Mouse (Mus musculus) hindbrain, embryonic 10.5 days (tissue): ENCODE results near the gene Nceh1. TPM values are rescaled to one million over a fixed set of nuclear protein-coding genes. Genes with fewer than 3 reads are reported as not detected.

Experiments
- DNase-seq: peaks from one replicate; pipeline ENCODE4 v3.0.0-alpha.2; 2017; ENCODE audit warnings: low spot score
- H3K27ac ChIP-seq: fragments of 300-500 bp; sonication (generic); 2 replicates; pipeline ENCODE4 v1.5.1; 2016; ENCODE audit warnings: mild to moderate bottlenecking, moderate library complexity
- H3K27me3 ChIP-seq: fragments of 300-500 bp; sonication (generic); 2 replicates; pipeline ENCODE4 v1.6.1; 2016; ENCODE audit warnings: mild to moderate bottlenecking; ENCODE audit not compliant: poor library complexity, insufficient read depth, severe bottlenecking
- H3K36me3 ChIP-seq: fragments of 300-500 bp; sonication (generic); 2 replicates; pipeline ENCODE4 v1.6.1; 2016; ENCODE audit warnings: mild to moderate bottlenecking, moderate library complexity
- H3K4me1 ChIP-seq: fragments of 300-500 bp; sonication (generic); replicated peaks from 2 replicates; pipeline ENCODE4 v1.6.1; 2016; ENCODE audit warnings: mild to moderate bottlenecking
- H3K4me3 ChIP-seq: fragments of 300-500 bp; sonication (generic); 2 replicates; pipeline ENCODE4 v1.5.1; 2016; ENCODE audit warnings: mild to moderate bottlenecking, moderate library complexity
- H3K9me3 ChIP-seq: fragments of 300-500 bp; sonication (generic); 2 replicates; pipeline ENCODE4 v1.6.1; 2016; ENCODE audit warnings: mild to moderate bottlenecking, moderate library complexity
- WGBS: fragments of 180-500 bp; shearing (Covaris S2); methylation state at CpG from one replicate; pipeline ENCODE4 v1.1.7; 2016; 5-methylcytosine and 5-hydroxymethylcytosine counted together
- polyA plus RNA-seq: library from polyadenylated mRNA; unstranded; fragments of >200 nt; fragmentation: Nextera tagmentation; extraction: Ambion mirVana; gene quantifications from 2 replicates; pipeline ENCODE4 v1.2.1, GENCODE M21; 2016

Nceh1 gene
- polyA plus RNA-seq, 1 experiment from 2014 or later: 3.3 TPM

DNA sequence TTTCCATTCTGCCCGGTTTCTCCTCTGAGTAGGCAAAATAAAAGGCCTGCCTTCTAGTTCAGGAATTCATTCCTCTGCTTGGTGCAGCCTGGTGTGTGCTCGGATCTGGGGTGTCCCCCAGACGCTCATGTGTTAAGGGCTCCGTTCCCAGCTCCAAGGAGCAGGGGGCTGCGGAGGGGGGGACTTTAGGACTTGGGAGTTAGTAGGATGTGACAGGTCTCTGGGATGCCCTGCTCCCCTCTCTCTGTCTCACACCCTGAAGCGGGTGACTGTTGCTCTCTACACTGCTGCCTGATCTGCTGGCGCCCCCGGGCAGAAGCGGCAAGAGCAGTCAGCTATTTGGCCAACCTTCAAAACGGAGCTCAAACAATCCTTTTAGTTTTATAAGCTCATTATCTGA is 124.0 kb downstream of the Nceh1 start:
- H3K4me1 ChIP-seq: no peaks in the 10 kb centered on the region
- H3K9me3 ChIP-seq: no peaks in the 10 kb centered on the region
- H3K27me3 ChIP-seq: no peaks in the 10 kb centered on the region
- DNase-seq: no peak
- H3K4me3 ChIP-seq: no peak overlapping the region
- WGBS: 84% methylated on average over 10 of the region's 10 CpGs
- no peak overlapping the region for H3K27ac ChIP-seq
- H3K36me3 ChIP-seq: no peaks in the 10 kb centered on the region

DNA sequence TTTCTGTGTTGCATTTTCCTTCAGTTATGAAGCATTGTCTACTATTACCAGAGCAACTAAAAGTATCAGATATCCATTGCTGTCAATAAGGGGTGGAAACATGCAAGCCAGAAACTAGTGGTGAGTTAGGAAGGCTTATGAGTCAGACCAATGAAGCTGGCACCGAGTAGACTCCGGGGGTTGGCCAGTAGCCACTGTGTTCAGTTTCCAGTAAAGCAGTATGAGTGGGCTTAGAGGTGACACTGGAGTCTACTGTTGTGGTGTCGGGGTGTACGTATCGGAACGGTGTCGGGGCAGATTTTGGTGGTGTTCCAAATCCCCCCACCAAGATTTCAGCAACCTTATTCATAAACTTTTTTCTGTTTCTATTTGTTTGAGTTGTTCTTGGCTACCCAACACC is 128.2 kb downstream of the Nceh1 start:
- H3K4me1 ChIP-seq: no peaks in the 10 kb centered on the region
- H3K27me3 ChIP-seq: no peaks in the 10 kb centered on the region
- no peak overlapping the region for H3K4me3 ChIP-seq
- no peak overlapping the region for H3K27ac ChIP-seq
- WGBS: 98% methylated on average over 7 of the region's 7 CpGs
- H3K9me3 ChIP-seq: no peaks in the 10 kb centered on the region
- no peak for DNase-seq
- no peaks in the 10 kb centered on the region for H3K36me3 ChIP-seq

DNA sequence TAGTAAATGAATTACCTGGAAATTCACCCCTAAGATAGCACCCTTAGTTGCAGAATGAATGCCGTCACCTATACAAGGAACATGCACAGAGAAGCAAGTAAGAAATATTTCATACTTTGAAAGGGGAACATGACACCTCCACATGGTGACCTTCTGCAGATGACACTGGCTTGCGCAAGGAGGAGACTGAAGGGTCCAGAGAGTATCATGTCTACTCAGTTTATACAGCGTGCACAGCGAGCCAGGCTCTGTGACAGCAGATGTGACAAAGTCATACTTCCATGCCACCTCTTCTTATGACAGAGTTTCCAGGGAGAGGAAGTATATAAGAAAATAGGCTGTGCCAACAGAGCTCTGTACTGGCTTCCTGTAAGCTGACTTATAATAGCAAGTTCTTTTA is 128.7 kb downstream of the Nceh1 start:
- Histone ChIP-seq H3K4me1 (no peaks in the 10 kb centered on the region), H3K27ac (no peak overlapping the region), H3K27me3 (no peaks in the 10 kb centered on the region), H3K4me3 (no peak overlapping the region), H3K36me3 (no peaks in the 10 kb centered on the region), H3K9me3 (no peaks in the 10 kb centered on the region)
- 88% methylated on average over 4 of the region's 4 CpGs for WGBS
- DNase-seq: no peak

DNA sequence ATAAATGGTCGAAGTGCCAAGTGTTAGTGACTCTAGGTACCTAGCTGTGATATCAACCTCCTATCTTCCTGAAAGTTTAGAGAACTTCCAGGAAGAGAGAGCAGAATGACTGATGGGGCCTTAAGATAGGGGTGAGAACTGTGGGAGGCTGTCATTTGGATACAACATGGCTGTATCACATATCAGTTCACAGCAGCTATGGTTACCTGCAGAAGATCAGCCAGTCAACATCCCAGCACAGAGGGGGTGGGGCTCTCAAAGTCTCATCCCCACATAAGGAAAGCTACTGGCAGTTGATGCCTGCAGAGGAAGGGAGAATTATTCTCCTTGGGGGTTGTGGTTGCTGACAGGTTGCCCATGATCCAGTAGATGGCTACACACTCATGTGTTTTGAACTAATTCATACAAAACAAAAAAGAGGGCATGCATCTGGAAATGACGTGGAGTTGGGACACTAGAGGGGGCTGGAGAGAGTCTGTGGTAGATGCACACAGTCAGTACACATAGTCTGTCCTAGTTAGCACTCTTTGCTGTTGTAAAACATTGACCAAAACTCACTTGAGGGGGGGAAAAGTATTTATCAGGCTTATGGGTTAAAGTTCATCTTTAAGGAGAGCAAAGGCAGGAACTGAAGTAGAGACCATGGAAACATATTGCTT is 131.9 kb downstream of the Nceh1 start:
- no peaks in the 10 kb centered on the region for H3K4me1 ChIP-seq
- no peak overlapping the region for H3K27ac ChIP-seq
- no peak for DNase-seq
- no peaks in the 10 kb centered on the region for H3K36me3 ChIP-seq
- no peak overlapping the region for H3K4me3 ChIP-seq
- 66% methylated on average over 2 of the region's 2 CpGs for WGBS
- no peaks in the 10 kb centered on the region for H3K27me3 ChIP-seq
- H3K9me3 ChIP-seq: no peaks in the 10 kb centered on the region

DNA sequence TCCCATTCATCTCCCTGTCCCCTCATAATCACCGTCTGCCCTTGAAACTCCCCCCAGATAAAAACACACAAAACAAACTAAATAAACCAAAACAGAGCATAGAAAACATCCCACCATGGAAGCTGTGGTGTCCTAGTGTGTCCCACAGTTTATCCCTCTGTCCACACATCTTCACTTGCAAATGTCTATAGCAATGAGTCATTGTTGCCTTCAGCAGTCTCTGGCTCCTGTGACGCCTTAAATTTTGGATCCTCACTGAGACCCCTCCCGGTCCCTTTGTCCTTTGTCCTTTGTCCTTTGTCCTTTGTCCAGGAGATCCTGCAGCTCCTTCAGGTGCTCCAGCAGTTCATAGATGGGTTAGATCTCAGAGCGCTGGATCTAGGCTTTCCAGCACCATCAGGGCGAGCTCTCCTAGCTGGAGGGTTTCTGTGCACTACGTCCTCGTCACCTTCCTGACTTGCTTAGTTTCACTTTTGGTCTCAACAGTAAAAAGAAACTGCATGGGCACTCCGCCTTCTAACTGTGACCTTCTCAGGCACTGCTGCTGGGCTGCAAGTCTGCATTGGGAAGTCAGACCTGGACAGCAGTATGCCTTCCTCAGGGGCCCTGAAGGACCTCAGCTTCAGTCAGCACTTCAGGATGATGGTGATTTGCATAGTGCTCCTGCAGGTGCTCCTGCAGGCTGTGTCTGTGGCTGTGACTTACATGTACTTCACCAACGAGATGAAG is 134.0 kb downstream of the Nceh1 start, which contains the start of gene Tnfsf10:
Gene Tnfsf10 (plus strand): TSS at position 470 of the 729 bp plus-strand sequence.
- H3K4me1 ChIP-seq: no peaks in the 10 kb centered on the region
- WGBS: 72% methylated on average over 9 of the region's 9 CpGs
- H3K36me3 ChIP-seq: no peaks in the 10 kb centered on the region
- no peaks in the 10 kb centered on the region for H3K27me3 ChIP-seq
- DNase-seq: no peak
- no peaks in the 10 kb centered on the region for H3K9me3 ChIP-seq
- no peak within 1 kb of the TSS for H3K4me3 ChIP-seq
- no peak within 1 kb of the TSS for H3K27ac ChIP-seq

DNA sequence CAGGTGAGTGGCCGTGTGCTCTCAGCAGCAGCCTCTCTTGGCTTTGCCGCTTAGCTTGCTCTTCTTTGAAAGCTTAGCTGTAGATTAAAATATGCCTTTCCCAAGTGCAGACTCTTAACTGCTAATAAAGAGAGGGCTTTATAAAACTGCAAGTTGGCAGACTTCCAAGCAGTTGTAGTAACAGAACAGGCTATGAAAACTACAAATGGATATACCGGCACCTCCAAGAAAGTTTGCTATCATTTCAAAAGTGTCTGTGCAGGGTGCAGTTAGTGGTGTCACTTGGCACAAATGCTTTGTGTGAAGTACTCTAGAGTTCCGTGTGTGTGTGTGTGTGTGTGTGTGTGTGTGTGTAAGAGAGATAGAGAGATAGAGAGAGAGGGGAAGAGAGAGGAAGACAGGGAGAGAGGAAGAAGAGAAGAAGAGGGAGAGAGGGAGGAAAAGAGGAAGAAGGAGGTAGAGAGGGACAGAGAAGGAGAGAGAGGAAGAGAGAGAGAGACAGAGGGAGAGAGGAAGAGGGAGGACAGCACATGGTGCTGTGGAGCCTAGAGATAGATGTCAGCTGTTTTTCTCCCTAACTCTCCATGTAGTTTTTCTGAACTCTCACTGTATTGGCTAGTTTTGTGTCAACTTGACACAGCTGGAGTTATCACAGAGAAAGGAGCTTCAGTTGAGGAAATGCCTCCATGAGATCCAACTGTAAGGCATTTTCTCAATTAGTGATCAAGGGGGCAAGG is 134.7 kb downstream of the Nceh1 start:
- H3K4me1 ChIP-seq: no peaks in the 10 kb centered on the region
- H3K36me3 ChIP-seq: no peaks in the 10 kb centered on the region
- no peak for DNase-seq
- WGBS: 84% methylated on average over 4 of the region's 4 CpGs
- H3K27ac ChIP-seq: no peak overlapping the region
- no peaks in the 10 kb centered on the region for H3K9me3 ChIP-seq
- H3K27me3 ChIP-seq: no peaks in the 10 kb centered on the region
- no peak overlapping the region for H3K4me3 ChIP-seq

DNA sequence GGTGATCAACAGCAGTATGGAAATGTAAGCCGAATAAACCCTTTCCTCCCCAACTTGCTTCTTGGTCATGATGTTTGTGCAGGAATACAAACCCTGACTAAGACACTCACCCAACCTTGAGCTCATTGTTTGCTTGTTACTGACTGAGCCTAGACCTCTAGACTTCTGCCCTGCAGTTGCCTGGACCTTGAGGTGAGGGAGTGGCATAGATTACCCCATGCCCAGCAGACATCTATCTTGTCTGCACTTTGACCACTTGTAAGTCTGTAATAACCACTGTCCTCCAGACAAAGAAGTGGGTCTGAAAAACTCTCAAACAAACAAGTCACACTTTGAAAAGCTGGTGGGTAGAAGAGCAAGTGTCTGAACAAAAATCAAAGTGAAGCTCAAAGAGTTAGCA is 136.9 kb downstream of the Nceh1 start:
- 93% methylated on average over 1 of the region's 1 CpGs for WGBS

DNA sequence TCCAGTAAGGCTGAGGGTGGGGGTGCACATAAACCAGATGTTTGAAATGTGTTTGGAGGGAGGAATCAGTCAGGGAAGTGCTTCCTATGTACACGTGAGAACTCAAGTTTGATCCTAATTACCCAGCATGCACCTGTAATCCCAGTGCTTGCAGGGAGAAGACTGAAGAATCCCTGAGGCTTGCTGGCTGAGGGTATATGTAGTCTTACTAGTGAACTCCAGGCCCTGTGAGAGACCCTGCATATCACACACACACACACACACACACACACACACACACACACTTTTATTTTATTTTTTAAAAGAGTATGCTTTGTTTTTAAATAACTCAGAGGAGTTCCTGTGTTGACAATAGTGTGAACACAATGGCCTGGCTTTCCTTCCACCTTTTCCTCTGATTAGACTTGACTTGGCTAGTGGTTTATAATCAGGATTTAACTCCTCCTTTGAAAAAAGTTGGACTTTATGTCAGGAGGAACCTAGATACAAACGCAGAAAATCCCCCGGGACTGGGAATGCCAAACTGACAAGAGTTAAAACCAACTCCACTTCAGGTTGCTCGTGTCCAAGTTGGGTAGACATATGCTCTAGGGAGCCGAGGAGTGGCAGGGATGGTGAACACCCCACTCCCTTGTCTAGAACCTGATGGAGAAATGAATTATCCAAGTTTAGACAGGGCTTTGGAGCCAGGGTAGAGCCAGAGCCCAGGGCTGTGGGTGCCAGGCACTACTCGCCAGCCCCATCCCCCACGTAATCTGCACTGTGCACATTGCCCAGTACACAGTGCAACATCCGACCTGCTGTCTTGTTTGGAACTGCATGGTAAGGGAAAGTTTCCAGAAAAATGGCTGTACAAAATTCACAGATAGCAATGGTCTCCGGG is 138.1 kb downstream of the Nceh1 start:
- no peak overlapping the region for H3K4me3 ChIP-seq
- H3K27me3 ChIP-seq: no peaks in the 10 kb centered on the region
- WGBS: 84% methylated on average over 9 of the region's 9 CpGs
- H3K9me3 ChIP-seq: no peaks in the 10 kb centered on the region
- no peak for DNase-seq
- no peaks in the 10 kb centered on the region for H3K4me1 ChIP-seq
- H3K27ac ChIP-seq: no peak overlapping the region
- H3K36me3 ChIP-seq: no peaks in the 10 kb centered on the region

More for the DNA sequence above, 136.9 kb downstream of the Nceh1 start:
- no peaks in the 10 kb centered on the region for H3K4me1 ChIP-seq
- no peak overlapping the region for H3K27ac ChIP-seq
- H3K36me3 ChIP-seq: no peaks in the 10 kb centered on the region
- no peak overlapping the region for H3K4me3 ChIP-seq
- H3K9me3 ChIP-seq: no peaks in the 10 kb centered on the region
- no peaks in the 10 kb centered on the region for H3K27me3 ChIP-seq
- no peak for DNase-seq

DNA sequence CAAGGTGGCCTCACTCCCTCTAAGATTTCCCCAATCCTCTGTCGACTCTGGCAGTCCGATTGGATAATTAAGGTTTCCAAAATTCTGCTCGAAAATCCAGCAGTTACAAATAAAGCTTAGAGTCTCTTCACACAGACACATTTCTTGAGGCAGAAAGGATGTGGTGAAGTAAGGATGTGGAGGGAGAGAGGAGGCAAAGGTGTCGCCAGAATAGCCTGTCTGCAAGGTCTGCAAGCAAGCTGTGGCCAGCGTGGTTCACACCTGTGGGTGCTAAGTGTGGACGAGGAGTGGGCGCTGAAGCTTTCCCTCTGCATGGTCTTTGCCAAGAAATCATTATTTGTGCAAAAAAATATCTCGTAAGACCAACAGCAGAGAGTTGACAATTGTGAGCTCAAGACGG is 139.8 kb downstream of the Nceh1 start:
- Histone ChIP-seq H3K9me3 (no peaks in the 10 kb centered on the region), H3K4me3 (no peak overlapping the region)
- WGBS: 89% methylated on average over 9 of the region's 9 CpGs

DNA sequence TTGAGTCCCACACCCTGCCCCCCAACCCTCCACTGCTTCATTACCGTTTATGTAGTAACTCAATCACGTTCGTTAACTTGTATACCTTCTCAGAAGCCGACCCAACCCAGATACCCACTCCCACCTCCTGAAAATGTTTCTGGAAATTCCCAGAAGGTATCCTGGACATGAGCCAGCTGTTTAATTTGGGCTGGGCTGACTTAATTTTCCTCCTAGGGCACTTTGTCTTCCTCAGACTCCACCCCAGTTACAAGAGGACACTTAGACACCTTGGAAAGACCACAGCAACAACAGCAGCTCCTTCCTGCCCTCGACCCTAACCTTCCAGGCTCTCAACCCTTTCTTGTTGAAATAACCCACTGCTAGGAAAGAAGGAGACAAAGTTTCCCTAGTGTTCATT is 140.8 kb downstream of the Nceh1 start:
- WGBS: 82% methylated on average over 5 of the region's 5 CpGs
- Histone ChIP-seq H3K4me3 (no peak overlapping the region), H3K4me1 (no peaks in the 10 kb centered on the region), H3K27me3 (no peaks in the 10 kb centered on the region), H3K9me3 (no peaks in the 10 kb centered on the region), H3K27ac (no peak overlapping the region), H3K36me3 (no peaks in the 10 kb centered on the region)
- DNase-seq: no peak

More for the DNA sequence above, 139.8 kb downstream of the Nceh1 start:
- Histone ChIP-seq H3K4me1 (no peaks in the 10 kb centered on the region), H3K27me3 (no peaks in the 10 kb centered on the region), H3K36me3 (no peaks in the 10 kb centered on the region), H3K27ac (no peak overlapping the region)
- DNase-seq: no peak

DNA sequence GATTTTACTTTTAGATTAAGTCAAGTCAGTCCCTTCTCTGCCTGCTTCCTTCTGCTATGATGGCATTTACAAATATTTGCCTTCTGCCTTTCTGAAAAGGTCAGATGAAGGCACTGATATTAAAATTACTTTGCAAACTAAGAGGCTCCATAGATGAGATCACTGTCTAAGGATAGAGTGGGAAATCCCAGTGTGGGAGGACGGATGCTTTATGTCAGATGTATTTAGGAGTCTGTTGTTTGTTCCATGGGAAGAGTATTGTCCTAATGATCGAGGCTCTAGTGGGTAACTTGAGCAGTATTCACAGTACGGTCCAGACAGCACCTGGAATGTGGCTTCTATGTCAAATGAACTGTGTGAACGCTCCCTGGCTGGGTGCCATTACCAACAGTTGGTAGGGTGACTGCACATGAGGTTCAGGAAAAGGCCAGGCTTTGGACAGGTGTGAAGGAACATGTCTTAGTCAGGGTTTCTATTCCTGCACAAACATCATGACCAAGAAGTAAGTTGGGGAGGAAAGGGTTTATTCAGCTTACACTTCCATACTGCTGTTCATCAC is 143.9 kb downstream of the Nceh1 start:
- no peak overlapping the region for H3K27ac ChIP-seq
- no peaks in the 10 kb centered on the region for H3K4me1 ChIP-seq
- no peaks in the 10 kb centered on the region for H3K27me3 ChIP-seq
- 76% methylated on average over 4 of the region's 4 CpGs for WGBS
- H3K4me3 ChIP-seq: no peak overlapping the region
- H3K9me3 ChIP-seq: no peaks in the 10 kb centered on the region
- H3K36me3 ChIP-seq: no peaks in the 10 kb centered on the region
- DNase-seq: no peak

DNA sequence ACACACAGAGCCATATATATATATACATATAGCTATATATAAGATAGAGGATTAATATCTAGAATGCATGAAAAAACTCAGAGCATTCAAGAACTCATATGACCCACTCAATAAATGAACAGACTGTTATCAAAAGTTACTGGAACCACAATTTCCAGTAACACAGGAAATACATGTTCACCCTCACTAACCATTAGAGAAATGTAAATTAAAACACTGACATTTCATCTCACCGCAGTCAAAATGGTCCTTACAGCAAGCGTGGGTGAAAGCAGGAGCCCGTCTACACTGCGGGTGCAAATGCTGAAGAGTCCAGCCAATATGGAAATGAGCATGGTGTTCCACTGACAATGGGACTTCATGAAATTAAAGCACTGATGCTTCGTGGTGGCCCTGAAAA is 147.9 kb downstream of the Nceh1 start:
- Histone ChIP-seq H3K36me3 (no peaks in the 10 kb centered on the region), H3K4me1 (no peaks in the 10 kb centered on the region; the same call in 1 of the 2 replicates), H3K27ac (no peak overlapping the region), H3K27me3 (no peaks in the 10 kb centered on the region), H3K9me3 (no peaks in the 10 kb centered on the region), H3K4me3 (no peak overlapping the region)
- DNase-seq: no peak
- 92% methylated on average over 5 of the region's 5 CpGs for WGBS
